Mouse (Mus musculus) thymus, adult 2 months (tissue): ENCODE results near the gene Rad54l2. TPM values are rescaled to one million over a fixed set of nuclear protein-coding genes. Genes with fewer than 3 reads are reported as not detected.

Experiments used
- DNase-seq: peaks from one replicate; pipeline ENCODE4 v3.0.0; 2021
- H3K27ac ChIP-seq: fragments of 200-500 bp; 2 replicates; pipeline ENCODE4 v1.5.1; 2012; ENCODE audit warnings: low read length, control low read depth; ENCODE audit not compliant: control insufficient read depth, insufficient read depth
- H3K27me3 ChIP-seq: fragments of 200-500 bp; 2 replicates; pipeline ENCODE4 v1.6.1; 2012; ENCODE audit warnings: mild to moderate bottlenecking, low read length, moderate library complexity, mixed read lengths; ENCODE audit not compliant: control insufficient read depth, insufficient read depth
- H3K36me3 ChIP-seq: fragments of 200-500 bp; 2 replicates; pipeline ENCODE4 v1.6.1; 2012; ENCODE audit warnings: mild to moderate bottlenecking, low read length, moderate library complexity; ENCODE audit not compliant: control insufficient read depth, insufficient read depth
- H3K4me1 ChIP-seq: fragments of 200-500 bp; replicated peaks from 2 replicates; pipeline ENCODE4 v1.6.1; 2012; ENCODE audit warnings: low read length; ENCODE audit not compliant: control insufficient read depth, insufficient read depth
- H3K4me3 ChIP-seq: fragments of 200-500 bp; 2 replicates; pipeline ENCODE4 v1.5.1; 2012; ENCODE audit warnings: mild to moderate bottlenecking, low read length, control low read depth, moderate library complexity; ENCODE audit not compliant: control insufficient read depth, insufficient read depth
- CTCF ChIP-seq: fragments of 200-500 bp; IDR thresholded peaks from 2 replicates; pipeline ENCODE4 v1.5.1; 2012; ENCODE audit warnings: mild to moderate bottlenecking, control low read depth, low read length, moderate library complexity, borderline replicate concordance; ENCODE audit not compliant: control insufficient read depth, poor library complexity, insufficient read depth; ENCODE audit errors: extremely low read depth
- POLR2A ChIP-seq: fragments of 200-500 bp; IDR thresholded peaks from 2 replicates; pipeline ENCODE4 v1.6.1; 2012; ENCODE audit warnings: mild to moderate bottlenecking, low read length, control low read depth, moderate library complexity; ENCODE audit not compliant: control insufficient read depth, poor library complexity, insufficient read depth; ENCODE audit errors: extremely low read depth
- WGBS: fragments of 180-500 bp; shearing (Covaris S2); methylation state at CpG from one replicate; pipeline ENCODE4 v1.1.7; 2018; 5-methylcytosine and 5-hydroxymethylcytosine counted together
- polyA plus RNA-seq: library from polyadenylated mRNA; depleted of rRNA; stranded (reverse); fragments of >200 nt; gene quantifications from 2 replicates; pipeline ENCODE4 v1.2.3, GENCODE M21; 2012

The Rad54l2 gene
- polyA plus RNA-seq, 1 experiment, result 53.0 TPM

- Histone ChIP-seq H3K27me3 (no peaks in the 10 kb centered on the region), H3K4me3 (no peak overlapping the region), H3K36me3 (peaks cover 31% of the 10 kb centered on the region), H3K4me1 (no peaks in the 10 kb centered on the region), H3K27ac (no peak overlapping the region)
- no peak for DNase-seq
- TF ChIP-seq POLR2A (no peak), CTCF (no peak)
- 92% methylated on average over 2 of the region's 2 CpGs for WGBS
Measured at GRCm38 (mm10) chr9:106716232-106716631, 72.8 kb downstream of the Rad54l2 start.

DNA sequence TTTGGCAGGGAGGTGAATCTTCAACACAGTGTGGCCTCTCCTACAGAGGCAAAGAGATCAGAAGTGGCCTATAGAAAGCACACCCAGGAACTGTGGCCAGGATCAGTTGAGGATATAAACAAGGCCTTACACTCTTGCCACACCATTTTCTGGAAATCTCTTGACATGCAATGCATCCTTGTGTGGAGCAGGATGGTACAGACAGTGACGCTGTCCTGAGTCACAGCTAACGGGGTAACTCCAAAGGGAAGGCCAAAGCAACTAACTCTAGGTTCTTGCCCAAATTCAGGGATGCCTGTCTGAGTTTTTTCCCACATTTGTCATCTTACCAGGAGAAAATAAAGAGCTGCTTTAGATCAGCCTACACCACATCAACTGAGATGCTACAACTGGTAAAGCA, 76.5 kb downstream of the Rad54l2 start:
- 98% methylated on average over 2 of the region's 2 CpGs for WGBS

DNA sequence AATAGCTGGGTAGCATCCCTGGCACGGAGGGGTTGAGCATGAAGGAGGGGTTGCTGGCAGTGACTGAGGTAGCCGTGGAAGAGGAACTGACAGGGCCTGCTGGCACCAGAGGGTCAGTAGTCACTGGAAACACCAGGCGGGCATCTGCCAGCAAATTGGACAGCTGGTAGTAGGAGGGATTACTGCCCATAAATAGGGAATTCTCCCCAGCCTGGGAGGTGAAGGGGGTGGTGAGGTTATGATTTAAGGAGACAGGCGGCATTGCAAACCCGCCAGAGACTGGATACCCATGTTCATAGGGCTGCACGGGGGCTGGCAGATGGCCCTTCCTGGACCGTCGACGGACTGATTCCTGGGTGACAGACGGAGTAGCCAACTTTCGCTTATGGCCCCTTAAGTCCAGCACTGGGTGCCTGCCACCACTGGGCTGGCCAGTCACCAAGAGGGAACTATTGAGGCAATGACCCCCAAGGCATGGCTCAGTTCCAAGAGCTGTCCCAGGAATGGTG, 96.0 kb downstream of the Rad54l2 start:
- H3K4me3 ChIP-seq, result no peak overlapping the region
- TF ChIP-seq POLR2A (no peak), CTCF (no peak)
- H3K4me1 ChIP-seq, result no peaks in the 10 kb centered on the region
- no peaks in the 10 kb centered on the region for H3K27me3 ChIP-seq
- peaks cover 18% of the 10 kb centered on the region; the same call in 1 of the 2 replicates for H3K36me3 ChIP-seq
- DNase-seq, result no peak
- 96% methylated on average over 11 of the region's 11 CpGs for WGBS
- no peak overlapping the region for H3K27ac ChIP-seq

More for the DNA sequence above, 76.5 kb downstream of the Rad54l2 start:
- Histone ChIP-seq H3K27ac (no peak overlapping the region), H3K36me3 (peaks cover 28% of the 10 kb centered on the region), H3K4me3 (no peak overlapping the region), H3K4me1 (no peaks in the 10 kb centered on the region), H3K27me3 (no peaks in the 10 kb centered on the region)
- TF ChIP-seq CTCF, result no peak
- TF ChIP-seq POLR2A, result no peak
- DNase-seq, result no peak

DNA sequence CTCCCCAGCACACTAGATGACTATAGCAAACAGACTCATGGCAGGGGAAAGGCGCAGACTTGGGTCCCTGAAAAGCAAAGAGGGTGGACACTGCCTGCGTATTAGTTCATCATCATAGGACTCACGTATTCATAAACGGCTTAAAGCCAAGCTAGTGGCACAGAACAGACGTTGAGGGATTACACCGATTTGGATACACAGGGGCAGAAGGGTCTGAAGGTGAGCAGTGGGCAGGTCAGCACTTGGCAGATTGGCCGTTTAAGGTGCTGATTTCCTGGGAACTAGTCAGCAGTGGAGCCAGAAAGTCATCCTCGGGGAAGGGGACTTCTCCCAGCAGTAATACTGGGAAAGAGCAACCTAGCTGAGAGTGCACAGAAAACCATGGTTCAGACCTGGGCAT, 100.2 kb downstream of the Rad54l2 start:
- peaks cover 9% of the 10 kb centered on the region; the same call in 1 of the 2 replicates for H3K36me3 ChIP-seq
- no peaks in the 10 kb centered on the region for H3K27me3 ChIP-seq
- TF ChIP-seq POLR2A (no peak), CTCF (no peak)
- no peak for DNase-seq
- no peak overlapping the region for H3K4me3 ChIP-seq
- 93% methylated on average over 8 of the region's 8 CpGs for WGBS
- H3K4me1 ChIP-seq, result peaks cover 9% of the 10 kb centered on the region
- H3K27ac ChIP-seq, result no peak overlapping the region

- peaks cover 9% of the 10 kb centered on the region for H3K4me1 ChIP-seq
Measured at GRCm38 (mm10) chr9:106686983-106687650, 101.9 kb downstream of the Rad54l2 start.

GRCm38 (mm10) chr9:106685249-106686101, 103.5 kb downstream of the Rad54l2 start, which contains the start of gene Tex264:
Gene Tex264 (minus strand): TSS chr9:106685927.
- under 1% methylated on average over 85 of the region's 86 CpGs for WGBS
- TF ChIP-seq POLR2A (peak; percentile 44; the same call in 1 of the 2 replicates), CTCF (no peak)
- Histone ChIP-seq H3K27ac (peak within 1 kb of the TSS; percentile 12), H3K36me3 (no peaks in the 10 kb centered on the region; the same call in 1 of the 2 replicates), H3K27me3 (no peaks in the 10 kb centered on the region), H3K4me3 (peak within 1 kb of the TSS; percentile 65), H3K4me1 (peaks cover 9% of the 10 kb centered on the region)
- peak; percentile 85 for DNase-seq

More at GRCm38 (mm10) chr9:106686983-106687650, 101.9 kb downstream of the Rad54l2 start:
- H3K36me3 ChIP-seq, result no peaks in the 10 kb centered on the region
- WGBS, result 45% methylated on average over 8 of the region's 8 CpGs
- no peak overlapping the region for H3K27ac ChIP-seq
- no peaks in the 10 kb centered on the region for H3K27me3 ChIP-seq
- no peak overlapping the region for H3K4me3 ChIP-seq
- DNase-seq, result peak; percentile 74
- TF ChIP-seq CTCF (peak; percentile 76; the same call in 1 of the 2 replicates), POLR2A (no peak)
